Mouse (Mus musculus) CD4-positive, CD25-positive, alpha-beta regulatory T cell, adult 2 months (primary cell): Measurements from ENCODE around the gene Hsf5.

Experiments used
- DNase-seq: peaks from one replicate; pipeline ENCODE4 v3.0.0-alpha.2; 2012; ENCODE audit warnings: low read depth, low spot score

The Hsf5 gene

GRCm38 (mm10) chr11:87616790-87617474 is at the start of gene Hsf5:
Gene Hsf5, plus strand, starts transcription at chr11:87617164.
- DNase-seq: no peak

GRCm38 (mm10) chr11:87568255-87568953 is 48.6 kb upstream of the Hsf5 start, which contains the start of gene Sept4:
Gene Sept4, plus strand, starts transcription at chr11:87568903.
- no peak for DNase-seq

- DNase-seq: no peak
Observed at GRCm38 (mm10) chr11:87570743-87571142, 46.2 kb upstream of the Hsf5 start.

GRCm38 (mm10) chr11:87571361-87571950 is 45.5 kb upstream of the Hsf5 start:
- DNase-seq: no peak

GRCm38 (mm10) chr11:87573751-87574150 is 43.2 kb upstream of the Hsf5 start:
- DNase-seq: no peak

- no peak for DNase-seq
Observed at GRCm38 (mm10) chr11:87574520-87575180, 42.3 kb upstream of the Hsf5 start.

- DNase-seq: no peak
Observed at GRCm38 (mm10) chr11:87577601-87578248, 39.2 kb upstream of the Hsf5 start.

GRCm38 (mm10) chr11:87578249-87578962 is 38.6 kb upstream of the Hsf5 start:
- DNase-seq: peak; percentile 72

GRCm38 (mm10) chr11:87578963-87579601 is 37.9 kb upstream of the Hsf5 start:
- DNase-seq: peak; percentile 31

- DNase-seq: no peak
Observed at GRCm38 (mm10) chr11:87579713-87580112, 37.3 kb upstream of the Hsf5 start.

GRCm38 (mm10) chr11:87580543-87581085 is 36.4 kb upstream of the Hsf5 start:
- no peak for DNase-seq

GRCm38 (mm10) chr11:87581161-87581865 is 35.7 kb upstream of the Hsf5 start:
- DNase-seq: no peak

GRCm38 (mm10) chr11:87581933-87582710 is 34.8 kb upstream of the Hsf5 start:
- no peak for DNase-seq

- DNase-seq: no peak
Observed at GRCm38 (mm10) chr11:87583291-87584034, 33.5 kb upstream of the Hsf5 start.

- no peak for DNase-seq
Observed at GRCm38 (mm10) chr11:87584711-87585505, 32.1 kb upstream of the Hsf5 start.

- no peak for DNase-seq
Observed at GRCm38 (mm10) chr11:87587211-87587874, 29.6 kb upstream of the Hsf5 start.

- DNase-seq: no peak
Observed at GRCm38 (mm10) chr11:87589605-87590004, 27.4 kb upstream of the Hsf5 start.
